Mouse (Mus musculus): Measurements from ENCODE around the gene Zfp108.

The Zfp108 gene

GRCm38 (mm10) chr7:24286090-24286489, 31.5 kb downstream of the Zfp108 start:
- no peak for DNase-seq (ENCODE audit: low read depth, low spot score)

GRCm38 (mm10) chr7:24286916-24287315, 32.3 kb downstream of the Zfp108 start:
- DNase-seq (ENCODE audit: low read depth, low spot score) = no peak

GRCm38 (mm10) chr7:24287670-24288069, 33.1 kb downstream of the Zfp108 start:
- no peak for DNase-seq (ENCODE audit: low read depth, low spot score)

GRCm38 (mm10) chr7:24288512-24288911, 33.9 kb downstream of the Zfp108 start:
- DNase-seq (ENCODE audit: low read depth, low spot score) = no peak

GRCm38 (mm10) chr7:24290106-24290693, 35.6 kb downstream of the Zfp108 start:
- no peak for DNase-seq (ENCODE audit: low read depth, low spot score)

GRCm38 (mm10) chr7:24291387-24292090, 36.9 kb downstream of the Zfp108 start:
- DNase-seq (ENCODE audit: low read depth, low spot score) = no peak

- no peak for DNase-seq (ENCODE audit: low read depth, low spot score)
Measured at GRCm38 (mm10) chr7:24293061-24293851, 38.7 kb downstream of the Zfp108 start.

GRCm38 (mm10) chr7:24294763-24295162, 40.2 kb downstream of the Zfp108 start:
- DNase-seq (ENCODE audit: low read depth, low spot score) = no peak

GRCm38 (mm10) chr7:24295376-24295775, 40.8 kb downstream of the Zfp108 start:
- DNase-seq (ENCODE audit: low read depth, low spot score) = no peak

GRCm38 (mm10) chr7:24296386-24296785, 41.8 kb downstream of the Zfp108 start:
- no peak for DNase-seq (ENCODE audit: low read depth, low spot score)

GRCm38 (mm10) chr7:24297361-24298095, 42.9 kb downstream of the Zfp108 start:
- no peak for DNase-seq (ENCODE audit: low read depth, low spot score)

- DNase-seq (ENCODE audit: low read depth, low spot score) = no peak
Measured at GRCm38 (mm10) chr7:24298635-24298972, 44.0 kb downstream of the Zfp108 start.

GRCm38 (mm10) chr7:24298973-24299708, 44.5 kb downstream of the Zfp108 start:
- peak; percentile 30 for DNase-seq (ENCODE audit: low read depth, low spot score)

GRCm38 (mm10) chr7:24299823-24300481, 45.4 kb downstream of the Zfp108 start:
- DNase-seq (ENCODE audit: low read depth, low spot score) = no peak

- DNase-seq (ENCODE audit: low read depth, low spot score) = peak; percentile 31
Measured at GRCm38 (mm10) chr7:24300771-24301282, 46.2 kb downstream of the Zfp108 start, which contains the start of gene Zfp61. Zfp61 (minus strand) TSS chr7:24301232.
